Mouse (Mus musculus) MEL (cell line): Measurements from ENCODE around the gene Pik3ip1. TPM values are rescaled to one million over a fixed set of nuclear protein-coding genes. Genes with fewer than 3 reads are reported as not detected.

Experiments used
- DNase-seq: peaks from one replicate; pipeline ENCODE4 v3.0.0; 2011; ENCODE audit warnings: low read depth, low spot score
- H3K27ac ChIP-seq: 2 replicates; pipeline ENCODE4 v1.5.1; 2012; ENCODE audit warnings: low read depth, mild to moderate bottlenecking, control low read depth, low read length, moderate library complexity; ENCODE audit not compliant: control insufficient read depth
- H3K27me3 ChIP-seq, 2 experiments: fragments of 150-350 bp in 1 of 2; sonication (generic) in 1 of 2; 2 replicates each; pipeline ENCODE4 v1.6.1; 2012; ENCODE audit warnings: low read length in 2 of 2, mild to moderate bottlenecking in 2 of 2, improper control_type of control experiment in 1 of 2, moderate library complexity in 1 of 2; ENCODE audit not compliant: insufficient read depth in 2 of 2, control insufficient read depth in 1 of 2
- H3K36me3 ChIP-seq, 2 experiments: 2 replicates each; pipeline ENCODE4 v1.6.1; 2012 to 2014; ENCODE audit warnings: low read length in 2 of 2, improper control_type of control experiment in 1 of 2, inconsistent platforms in 1 of 2, mild to moderate bottlenecking in 1 of 2; ENCODE audit not compliant: insufficient read depth in 2 of 2, control insufficient read depth in 1 of 2
- H3K4me1 ChIP-seq, 2 experiments: fragments of 150-350 bp in 1 of 2; sonication (generic) in 1 of 2; 2 replicates each; pipeline ENCODE4 v1.6.1; 2012; ENCODE audit warnings: low read length in 2 of 2, improper control_type of control experiment in 1 of 2, mild to moderate bottlenecking in 1 of 2; ENCODE audit not compliant: insufficient read depth in 2 of 2, control insufficient read depth in 1 of 2
- H3K4me3 ChIP-seq, 2 experiments: fragments of 150-350 bp in 1 of 2; sonication (generic) in 1 of 2; 2 replicates each; pipeline ENCODE4 v1.5.1; 2012; ENCODE audit warnings: low read depth in 2 of 2, low read length in 2 of 2, mild to moderate bottlenecking in 2 of 2, moderate library complexity in 2 of 2, control low read depth in 1 of 2, improper control_type of control experiment in 1 of 2; ENCODE audit not compliant: control insufficient read depth in 1 of 2, insufficient read depth in 1 of 2
- H3K79me2 ChIP-seq: 2 replicates; pipeline ENCODE4 v1.6.1; 2012; ENCODE audit warnings: mild to moderate bottlenecking, low read length, moderate library complexity; ENCODE audit not compliant: control insufficient read depth, poor library complexity, insufficient read depth
- H3K9ac ChIP-seq: 2 replicates; pipeline ENCODE4 v1.6.1; 2012; ENCODE audit warnings: low read depth, mild to moderate bottlenecking, control low read depth, low read length, moderate library complexity; ENCODE audit not compliant: control insufficient read depth, poor library complexity, severe bottlenecking
- H3K9me3 ChIP-seq: fragments of 150-350 bp; sonication (generic); replicated peaks from 2 replicates; pipeline ENCODE4 v1.6.1; 2012; ENCODE audit warnings: mild to moderate bottlenecking, low read length, improper control_type of control experiment, moderate library complexity; ENCODE audit not compliant: insufficient read depth
- CHD2 ChIP-seq: IDR thresholded peaks from 2 replicates; pipeline ENCODE4 v1.6.1; 2011; ENCODE audit warnings: low read length, improper control_type of control experiment
- ELF1 ChIP-seq: IDR thresholded peaks from 2 replicates; pipeline ENCODE4 v1.6.1; 2014; ENCODE audit warnings: low read depth, mild to moderate bottlenecking, inconsistent platforms, low read length, improper control_type of control experiment, moderate library complexity
- EP300 ChIP-seq, 2 experiments: IDR thresholded peaks; 2 replicates each; pipeline ENCODE4 v1.6.1; 2011; ENCODE audit warnings: improper control_type of control experiment in 2 of 2, low read length in 2 of 2, low read depth in 1 of 2, mild to moderate bottlenecking in 1 of 2
- GATA1 ChIP-seq: IDR thresholded peaks from 2 replicates; pipeline ENCODE4 v1.6.1; 2011; ENCODE audit warnings: low read depth, low read length, improper control_type of control experiment
- HCFC1 ChIP-seq: IDR thresholded peaks from 2 replicates; pipeline ENCODE4 v1.6.1; 2012; ENCODE audit warnings: low read depth, mild to moderate bottlenecking, inconsistent platforms, low read length, improper control_type of control experiment, moderate library complexity
- JUND ChIP-seq: IDR thresholded peaks from 2 replicates; pipeline ENCODE4 v1.6.1; 2011; ENCODE audit warnings: low read depth, mild to moderate bottlenecking, improper control_type of control experiment, low read length
- KAT2A ChIP-seq: conservative IDR thresholded peaks from 2 replicates; pipeline ENCODE4 v1.6.1; 2012; ENCODE audit warnings: low read depth, low read length, improper control_type of control experiment, inconsistent platforms
- MAFK ChIP-seq: IDR thresholded peaks from 2 replicates; pipeline ENCODE4 v1.6.1; 2011; ENCODE audit warnings: low read depth, mild to moderate bottlenecking, low read length, improper control_type of control experiment, borderline replicate concordance
- MAX ChIP-seq: IDR thresholded peaks from 2 replicates; pipeline ENCODE4 v1.6.1; 2011; ENCODE audit warnings: low read length, improper control_type of control experiment
- MYB ChIP-seq: IDR thresholded peaks from 2 replicates; pipeline ENCODE4 v1.6.1; 2011; ENCODE audit warnings: mild to moderate bottlenecking, low read depth, low read length, improper control_type of control experiment
- NELFE ChIP-seq: IDR thresholded peaks from 2 replicates; pipeline ENCODE4 v1.6.1; 2011; ENCODE audit warnings: low read depth, low read length, improper control_type of control experiment
- NRF1 ChIP-seq: IDR thresholded peaks from 2 replicates; pipeline ENCODE4 v1.6.1; 2014; ENCODE audit warnings: low read depth, mild to moderate bottlenecking, inconsistent platforms, low read length, improper control_type of control experiment, moderate library complexity; ENCODE audit not compliant: poor library complexity, insufficient read depth, severe bottlenecking
- POLR2AphosphoS2 ChIP-seq: IDR thresholded peaks from 2 replicates; pipeline ENCODE4 v1.6.1; 2011; ENCODE audit warnings: low read length, improper control_type of control experiment
- POLR2AphosphoS5 ChIP-seq: IDR thresholded peaks from 2 replicates; pipeline ENCODE4 v1.6.1; 2012; ENCODE audit warnings: low read depth, borderline replicate concordance, mild to moderate bottlenecking, inconsistent platforms, low read length, moderate library complexity, mixed read lengths
- SIN3A ChIP-seq: IDR thresholded peaks from 2 replicates; pipeline ENCODE4 v1.6.1; 2012; ENCODE audit warnings: low read length, improper control_type of control experiment, inconsistent platforms
- SMC3 ChIP-seq: IDR thresholded peaks from 2 replicates; pipeline ENCODE4 v1.6.1; 2011; ENCODE audit warnings: low read depth, low read length, improper control_type of control experiment
- TAL1 ChIP-seq: IDR thresholded peaks from 2 replicates; pipeline ENCODE4 v1.6.1; 2012; ENCODE audit warnings: mild to moderate bottlenecking, inconsistent platforms, low read length, moderate library complexity, mixed read lengths
- UBTF ChIP-seq: IDR thresholded peaks from 2 replicates; pipeline ENCODE4 v1.6.1; 2012; ENCODE audit warnings: low read depth, mild to moderate bottlenecking, inconsistent platforms, low read length, improper control_type of control experiment, moderate library complexity, borderline replicate concordance; ENCODE audit not compliant: insufficient read depth
- ZC3H11A ChIP-seq: IDR thresholded peaks from 2 replicates; pipeline ENCODE4 v1.6.1; 2012; ENCODE audit warnings: low read depth, mild to moderate bottlenecking, inconsistent platforms, low read length, improper control_type of control experiment
- ZKSCAN1 ChIP-seq: IDR thresholded peaks from 2 replicates; pipeline ENCODE4 v1.6.1; 2012; ENCODE audit warnings: low read depth, mild to moderate bottlenecking, inconsistent platforms, low read length, improper control_type of control experiment, moderate library complexity
- ZMIZ1 ChIP-seq: IDR thresholded peaks from 2 replicates; pipeline ENCODE4 v1.6.1; 2012; ENCODE audit warnings: low read depth, mild to moderate bottlenecking, inconsistent platforms, low read length, improper control_type of control experiment, moderate library complexity
- polyA plus RNA-seq, 2 experiments: library from polyadenylated mRNA; stranded (reverse) in 1 of 2; unstranded in 1 of 2; fragments of >175 nt in 1 of 2; fragments of >200 nt in 1 of 2; gene quantifications; 2 replicates each; pipeline versions ENCODE4 v1.2.1 to v1.2.4; 2012; ENCODE audit warnings: low replicate concordance in 2 of 2, low read depth in 1 of 2; ENCODE audit not compliant: insufficient read length in 2 of 2, insufficient read depth in 1 of 2, missing spikeins in 1 of 2
- total RNA-seq: library from RNA; depleted of rRNA; stranded (reverse); fragments of 300-350 nt; gene quantifications from 2 replicates; pipeline ENCODE4 v1.2.3, GENCODE M21; 2012

Pik3ip1 gene
- total and polyA plus RNA-seq, 3 experiments: 1.7 to 2.7 TPM; not detected in 1

- no peak for DNase-seq
- Histone ChIP-seq H3K36me3 (peaks cover 0 to 6% of the 10 kb centered on the region in 2 experiments; a peak in 2 of 4 replicates), H3K27me3 (no peaks in the 10 kb centered on the region), H3K27ac (no peak overlapping the region), H3K4me3 (no peak overlapping the region), H3K9ac (no peak overlapping the region), H3K9me3 (no peaks in the 10 kb centered on the region), H3K4me1 (peaks cover 8 to 14% of the 10 kb centered on the region in 2 experiments; a peak in 3 of 4 replicates), H3K79me2 (no peaks in the 10 kb centered on the region)
- TF ChIP-seq JUND (no peak), UBTF (no peak), KAT2A (no peak), ZC3H11A (no peak), NRF1 (no peak), MAFK (no peak), ZKSCAN1 (no peak), CHD2 (no peak), SIN3A (no peak), POLR2AphosphoS5 (no peak), MYB (no peak), ELF1 (no peak), POLR2AphosphoS2 (no peak), EP300 (IDR thresholded peaks at IDR 0.05; ENCODE audit: low read depth in 1 of 2, low read length in 2 of 2) (no peak), NELFE (no peak)
Observed at GRCm38 (mm10) chr11:3334141-3334710, 4.0 kb downstream of the Pik3ip1 start.

- H3K9me3 ChIP-seq: no peaks in the 10 kb centered on the region
- no peak overlapping the region for H3K27ac ChIP-seq
- no peaks in the 10 kb centered on the region for H3K79me2 ChIP-seq
- no peak overlapping the region for H3K9ac ChIP-seq
- TF ChIP-seq ZMIZ1 (no peak), MAFK (no peak), NRF1 (no peak), MAX (no peak), HCFC1 (no peak), SMC3 (no peak), GATA1 (no peak), TAL1 (no peak), NELFE (no peak)
- no peak for DNase-seq
- H3K36me3 ChIP-seq: peaks cover 0 to 6% of the 10 kb centered on the region in 2 experiments; a peak in 2 of 4 replicates
- no peaks in the 10 kb centered on the region for H3K27me3 ChIP-seq
- H3K4me1 ChIP-seq: peaks cover 6 to 14% of the 10 kb centered on the region in 2 experiments; a peak in 3 of 4 replicates
- H3K4me3 ChIP-seq: no peak overlapping the region
Observed at GRCm38 (mm10) chr11:3334711-3335316, 4.6 kb downstream of the Pik3ip1 start.
